Mouse (Mus musculus): Measurements from ENCODE around the gene Mdga1. TPM values are rescaled to one million over a fixed set of nuclear protein-coding genes. Genes with fewer than 3 reads are reported as not detected.
A peak's percentile ranks its signal among the peaks of the same experiment; 100 is the strongest.

Gene Mdga1
- polyA plus RNA-seq, 1 experiment from 2014 or later = 2.3 TPM

DNA sequence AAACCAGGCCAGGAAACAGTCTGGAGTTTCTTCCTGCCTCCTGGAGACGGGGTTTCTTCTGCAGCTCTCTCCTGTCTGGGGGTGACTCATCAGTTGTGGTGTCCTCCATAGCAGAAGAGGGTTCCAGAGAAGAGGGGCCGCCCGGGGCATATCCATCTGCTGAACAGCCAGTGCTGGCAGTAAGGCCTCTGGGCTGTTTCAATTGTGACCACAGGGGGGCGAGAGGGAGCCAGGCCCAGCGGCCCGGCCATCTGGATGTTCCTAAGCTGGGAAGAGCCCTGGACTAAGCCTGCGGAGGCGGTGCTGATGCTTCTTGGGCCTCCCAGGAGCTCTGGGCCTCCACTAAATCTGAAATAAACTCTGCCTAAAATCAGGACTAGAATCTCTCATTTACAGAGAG, 5.8 kb upstream of the Mdga1 start:
- peaks cover 29% of the 10 kb centered on the region for H3K27me3 ChIP-seq (ENCODE audit: poor library complexity, severe bottlenecking)
- no peak overlapping the region for H3K27ac ChIP-seq
- WGBS = 11% methylated on average over 8 of the region's 8 CpGs
- no peaks in the 10 kb centered on the region for H3K36me3 ChIP-seq (replicated peaks)
- H3K4me3 ChIP-seq = no peak overlapping the region
- peaks cover 26% of the 10 kb centered on the region for H3K4me1 ChIP-seq
- peak; percentile 85 for DNase-seq (ENCODE audit: extremely low spot score, low spot score)
- H3K9me3 ChIP-seq = no peaks in the 10 kb centered on the region

DNA sequence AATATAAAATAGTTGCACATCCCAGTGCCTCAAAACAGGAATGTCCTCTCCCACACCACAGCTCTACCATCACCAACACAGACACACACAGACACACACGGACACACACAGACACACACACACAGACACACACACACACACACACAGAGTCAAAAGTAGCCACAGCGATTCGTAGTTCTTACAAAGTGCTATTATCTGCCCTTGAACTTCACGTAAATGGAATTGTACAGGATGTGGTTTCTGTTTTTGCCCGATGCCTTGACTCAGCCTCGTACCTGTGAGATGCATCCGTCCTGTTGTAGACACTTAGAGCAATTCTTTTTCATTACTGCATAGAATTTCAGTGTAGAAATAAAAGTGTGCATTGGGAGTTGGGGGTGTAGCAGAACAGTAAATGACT, 3.3 kb upstream of the Mdga1 start:
- DNase-seq (ENCODE audit: extremely low spot score, low spot score) = no peak
- Histone ChIP-seq H3K4me1 (peaks cover 31% of the 10 kb centered on the region), H3K27me3 (ENCODE audit: poor library complexity, severe bottlenecking) (peaks cover 50% of the 10 kb centered on the region)

DNA sequence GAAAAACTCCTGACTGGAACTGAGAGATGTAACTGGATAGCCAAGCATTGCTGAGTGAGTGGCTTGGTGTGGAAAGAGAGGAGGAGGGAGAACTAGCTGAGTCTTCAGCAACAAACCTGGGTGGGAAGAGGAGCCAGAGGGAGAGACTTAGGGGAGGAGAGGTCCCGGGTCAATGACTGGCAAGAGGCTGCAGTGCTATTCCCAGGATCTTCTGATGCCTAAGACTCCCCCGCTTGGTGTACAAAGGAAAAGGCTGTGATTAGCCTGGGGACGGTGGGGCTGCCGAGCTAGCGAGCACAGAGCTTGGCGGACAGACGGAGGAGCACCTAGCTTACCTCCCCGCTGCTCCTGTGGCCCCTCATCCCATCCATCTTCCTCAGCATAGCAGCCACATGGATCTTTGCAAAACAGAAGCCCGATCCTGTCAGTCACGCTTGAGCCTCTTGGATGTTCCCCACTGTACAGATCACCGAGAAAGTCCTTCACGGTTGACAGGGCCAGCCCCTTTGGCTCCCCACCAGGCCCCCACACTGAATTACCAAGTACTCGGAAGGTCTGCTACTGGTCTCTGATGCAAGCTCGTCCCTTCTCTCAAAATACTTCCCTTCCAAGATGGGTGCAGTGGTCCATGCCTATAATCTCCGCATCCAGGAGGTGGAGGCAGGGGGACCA, 2.0 kb upstream of the Mdga1 start:
- H3K9me3 ChIP-seq = no peaks in the 10 kb centered on the region
- peaks cover 31% of the 10 kb centered on the region for H3K4me1 ChIP-seq
- WGBS = 34% methylated on average over 15 of the region's 15 CpGs
- no peaks in the 10 kb centered on the region for H3K36me3 ChIP-seq (replicated peaks)
- H3K4me3 ChIP-seq = no peak overlapping the region
- H3K27ac ChIP-seq = no peak overlapping the region
- peaks cover 57% of the 10 kb centered on the region for H3K27me3 ChIP-seq (ENCODE audit: poor library complexity, severe bottlenecking)
- no peak for DNase-seq (ENCODE audit: extremely low spot score, low spot score)

More for the DNA sequence above, 3.3 kb upstream of the Mdga1 start:
- no peaks in the 10 kb centered on the region for H3K9me3 ChIP-seq
- H3K27ac ChIP-seq = no peak overlapping the region
- 91% methylated on average over 7 of the region's 7 CpGs for WGBS
- H3K4me3 ChIP-seq = no peak overlapping the region
- no peaks in the 10 kb centered on the region for H3K36me3 ChIP-seq (replicated peaks)

DNA sequence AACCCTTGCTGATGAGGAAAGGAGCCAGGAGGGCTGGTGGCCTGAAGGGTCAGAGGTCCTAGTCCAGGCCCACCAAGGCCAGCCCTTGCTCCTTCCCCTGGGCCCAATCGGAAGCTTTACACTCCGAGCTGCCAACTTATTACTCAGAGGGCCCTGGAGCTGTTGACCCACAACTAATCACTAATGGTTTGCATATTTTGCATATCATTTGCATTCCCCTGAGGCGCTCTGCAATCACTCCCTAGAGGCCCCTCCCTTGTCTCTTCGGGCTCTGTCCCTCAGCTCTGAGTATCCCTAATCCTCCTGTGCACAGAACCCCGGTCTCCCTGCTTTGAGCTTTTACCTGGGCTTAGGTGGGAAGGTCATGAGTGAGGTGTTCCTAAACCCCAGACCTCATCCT, 4.4 kb downstream of the Mdga1 start:
- Histone ChIP-seq H3K27me3 (ENCODE audit: poor library complexity, severe bottlenecking) (peaks cover 75% of the 10 kb centered on the region), H3K36me3 (replicated peaks) (no peaks in the 10 kb centered on the region), H3K27ac (no peak overlapping the region), H3K9me3 (no peaks in the 10 kb centered on the region), H3K4me3 (no peak overlapping the region), H3K4me1 (peaks cover 43% of the 10 kb centered on the region)
- WGBS = 5% methylated on average over 5 of the region's 5 CpGs
- no peak for DNase-seq (ENCODE audit: extremely low spot score, low spot score)

DNA sequence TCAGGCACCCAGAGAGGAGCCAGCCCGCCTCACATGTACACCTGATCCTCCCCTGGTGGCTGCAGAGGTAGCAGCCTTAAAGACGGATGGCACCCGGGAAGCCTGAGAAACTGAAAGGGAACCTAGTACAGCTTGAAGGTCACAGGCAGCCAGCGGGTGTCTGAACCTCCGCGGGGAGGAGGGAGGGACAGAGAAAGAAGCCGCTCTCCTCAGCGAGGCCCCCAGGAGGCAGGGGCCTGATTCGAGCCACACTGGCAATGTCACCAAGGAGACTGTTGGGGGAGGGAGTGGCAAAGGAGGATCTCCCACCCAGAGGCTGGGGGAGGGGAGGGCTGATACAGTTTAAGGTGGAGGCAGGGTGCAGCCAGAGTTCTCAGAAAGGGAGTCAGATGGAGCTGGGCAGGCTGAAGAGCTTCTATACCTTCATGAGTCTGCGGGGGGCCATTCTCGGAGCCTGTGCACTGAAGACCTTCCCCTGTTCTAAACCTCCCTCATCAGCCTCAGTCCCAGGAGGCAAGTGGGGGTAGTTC, 6.1 kb downstream of the Mdga1 start:
- no peak for DNase-seq (ENCODE audit: extremely low spot score, low spot score)
- Histone ChIP-seq H3K27ac (peak overlapping the region; percentile 64), H3K36me3 (replicated peaks) (no peaks in the 10 kb centered on the region), H3K27me3 (ENCODE audit: poor library complexity, severe bottlenecking) (peaks cover 63% of the 10 kb centered on the region), H3K4me3 (peak overlapping the region; percentile 31), H3K9me3 (peaks cover 9% of the 10 kb centered on the region), H3K4me1 (peaks cover 43% of the 10 kb centered on the region)
- WGBS = 4% methylated on average over 11 of the region's 11 CpGs

DNA sequence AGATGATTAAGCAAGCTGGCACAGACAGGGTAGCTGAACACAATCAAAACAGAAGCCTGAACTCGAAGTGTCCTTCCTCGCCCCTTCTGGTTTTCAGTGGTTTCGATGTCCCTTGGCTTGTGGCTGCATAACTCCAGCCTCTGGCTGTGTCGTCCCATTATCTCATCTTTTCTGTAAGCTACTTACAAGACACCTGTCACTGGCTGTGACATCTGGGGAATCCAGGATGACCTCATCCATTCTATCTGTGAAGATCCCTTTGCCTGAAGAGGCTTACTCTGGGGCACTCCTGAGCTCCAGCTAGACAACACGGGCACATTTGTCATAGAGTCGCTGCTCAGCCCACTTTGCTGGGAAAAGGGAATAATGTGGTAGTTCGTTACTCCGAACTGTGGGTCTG, 14.0 kb downstream of the Mdga1 start:
- Histone ChIP-seq H3K27ac (no peak overlapping the region), H3K4me3 (no peak overlapping the region), H3K4me1 (peaks cover 11% of the 10 kb centered on the region), H3K36me3 (replicated peaks) (no peaks in the 10 kb centered on the region), H3K9me3 (peaks cover 9% of the 10 kb centered on the region), H3K27me3 (ENCODE audit: poor library complexity, severe bottlenecking) (no peaks in the 10 kb centered on the region)
- no peak for DNase-seq (ENCODE audit: extremely low spot score, low spot score)
- WGBS = 79% methylated on average over 8 of the region's 8 CpGs

DNA sequence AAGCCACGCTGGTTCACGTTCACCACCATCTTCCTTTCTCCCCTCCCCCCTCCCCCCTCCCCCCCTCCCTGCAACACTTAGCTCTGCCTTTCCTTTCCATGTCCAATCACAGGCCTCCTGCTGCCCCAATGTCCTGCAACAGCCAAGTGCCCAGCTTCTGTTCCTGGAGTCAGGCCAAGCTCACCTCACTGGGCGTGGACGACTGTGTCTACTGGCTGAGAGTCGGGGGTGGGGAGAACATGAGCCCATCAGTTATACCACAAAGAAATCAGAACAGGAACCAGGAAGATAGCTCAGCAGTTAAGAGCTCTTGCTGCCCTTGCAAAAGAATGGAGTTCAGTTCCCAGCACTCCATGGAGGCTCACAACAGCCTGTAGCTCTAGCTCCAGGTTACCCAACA, 15.6 kb downstream of the Mdga1 start:
- no peak for DNase-seq (ENCODE audit: extremely low spot score, low spot score)
- Histone ChIP-seq H3K27me3 (ENCODE audit: poor library complexity, severe bottlenecking) (no peaks in the 10 kb centered on the region), H3K36me3 (replicated peaks) (no peaks in the 10 kb centered on the region), H3K4me3 (no peak overlapping the region), H3K27ac (no peak overlapping the region), H3K9me3 (peaks cover 3% of the 10 kb centered on the region), H3K4me1 (peaks cover 17% of the 10 kb centered on the region)
- WGBS = 84% methylated on average over 5 of the region's 5 CpGs

DNA sequence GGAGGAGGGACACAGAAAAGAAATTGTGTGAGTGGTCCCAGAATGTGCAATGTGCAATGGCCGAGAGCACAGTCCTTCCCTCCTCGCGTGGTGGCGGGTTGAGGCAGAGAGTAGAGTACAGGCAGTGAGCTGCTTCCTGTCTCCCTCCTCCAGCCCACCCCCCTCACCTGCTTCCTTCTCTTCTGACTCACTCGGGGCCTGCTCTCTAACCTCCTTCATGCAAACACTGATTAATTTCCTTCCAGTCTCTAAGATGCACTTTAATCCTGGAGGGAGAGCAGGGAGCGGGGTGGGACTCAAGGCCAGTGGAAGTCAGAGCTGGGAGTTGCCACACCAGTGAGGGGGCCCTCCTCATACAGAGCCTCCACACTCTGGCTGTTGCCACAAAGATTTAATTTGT, 18.8 kb downstream of the Mdga1 start:
- 64% methylated on average over 6 of the region's 6 CpGs for WGBS
- Histone ChIP-seq H3K9me3 (no peaks in the 10 kb centered on the region), H3K36me3 (replicated peaks) (no peaks in the 10 kb centered on the region), H3K27me3 (ENCODE audit: poor library complexity, severe bottlenecking) (no peaks in the 10 kb centered on the region), H3K4me1 (peaks cover 24% of the 10 kb centered on the region), H3K4me3 (no peak overlapping the region), H3K27ac (no peak overlapping the region)
- DNase-seq (ENCODE audit: extremely low spot score, low spot score) = no peak

DNA sequence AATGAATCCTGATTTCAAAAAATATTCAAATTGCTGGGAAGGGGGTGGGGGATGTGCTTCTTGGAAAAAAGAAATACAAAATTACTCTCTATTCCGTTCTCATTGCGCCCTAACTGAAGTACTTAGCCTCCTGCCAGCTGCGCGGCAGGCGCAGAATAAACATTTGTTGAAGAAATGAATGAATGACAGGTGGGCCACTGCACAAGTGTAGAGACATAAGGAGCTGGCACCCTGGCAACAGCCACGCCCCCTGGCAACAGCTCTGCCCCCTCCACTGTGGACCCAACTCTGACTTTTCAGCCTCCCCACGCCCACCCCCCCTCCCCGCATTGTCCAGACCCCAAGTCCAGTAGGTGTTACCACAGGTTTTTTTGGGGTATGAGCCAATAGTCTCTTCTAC, 19.3 kb downstream of the Mdga1 start:
- WGBS = 85% methylated on average over 8 of the region's 8 CpGs

DNA sequence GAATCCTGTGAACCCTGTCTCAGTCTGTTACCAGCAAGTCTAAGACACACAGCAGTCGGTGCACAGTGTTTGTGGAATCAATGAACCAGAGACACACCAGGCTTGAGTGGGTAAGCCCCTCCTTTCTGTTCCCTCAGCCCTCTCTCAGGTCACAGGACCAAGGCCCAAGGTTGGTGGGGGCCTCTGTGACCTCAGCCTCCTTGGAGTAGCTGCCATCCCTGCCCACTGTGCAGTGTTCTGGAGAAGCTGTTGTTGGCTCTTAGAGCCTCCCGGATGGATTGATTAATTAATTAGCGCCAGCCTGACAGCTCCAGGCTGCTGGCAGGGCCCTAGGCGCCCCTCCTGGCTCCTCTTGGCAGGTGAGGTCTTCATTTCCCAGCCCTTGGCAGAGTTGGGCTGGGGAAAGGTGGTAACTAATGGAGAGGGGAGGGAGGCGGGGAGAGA, 22.6 kb downstream of the Mdga1 start:
- Histone ChIP-seq H3K27ac (no peak overlapping the region), H3K4me1 (peaks cover 20% of the 10 kb centered on the region), H3K9me3 (no peaks in the 10 kb centered on the region), H3K4me3 (no peak overlapping the region), H3K36me3 (replicated peaks) (no peaks in the 10 kb centered on the region), H3K27me3 (ENCODE audit: poor library complexity, severe bottlenecking) (no peaks in the 10 kb centered on the region)
- DNase-seq (ENCODE audit: extremely low spot score, low spot score) = no peak
- 59% methylated on average over 5 of the region's 5 CpGs for WGBS

More for the DNA sequence above, 19.3 kb downstream of the Mdga1 start:
- Histone ChIP-seq H3K27me3 (ENCODE audit: poor library complexity, severe bottlenecking) (no peaks in the 10 kb centered on the region), H3K4me1 (peaks cover 20% of the 10 kb centered on the region), H3K27ac (no peak overlapping the region), H3K36me3 (replicated peaks) (no peaks in the 10 kb centered on the region), H3K4me3 (no peak overlapping the region), H3K9me3 (no peaks in the 10 kb centered on the region)
- no peak for DNase-seq (ENCODE audit: extremely low spot score, low spot score)

DNA sequence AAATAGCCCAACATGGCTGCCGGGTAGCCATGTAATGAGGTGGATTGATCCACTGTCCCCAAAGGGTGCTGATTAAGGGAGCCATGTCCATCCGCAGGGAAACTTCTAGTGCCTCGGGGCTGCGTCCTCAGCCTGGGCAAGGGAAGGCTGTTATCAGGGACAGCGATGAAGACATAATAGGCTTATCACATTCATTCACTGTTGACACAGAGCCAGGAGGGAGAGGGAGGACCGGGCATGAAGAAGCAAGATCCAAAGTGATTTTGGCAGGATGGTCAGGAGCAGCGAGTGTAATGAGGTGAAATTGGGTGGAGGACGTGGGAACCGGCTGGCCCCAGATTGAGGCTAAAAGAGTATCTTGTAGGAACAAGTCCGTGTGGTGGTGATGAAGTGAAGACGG, 25.5 kb downstream of the Mdga1 start:
- 86% methylated on average over 11 of the region's 11 CpGs for WGBS
- H3K9me3 ChIP-seq = no peaks in the 10 kb centered on the region
- peaks cover 9% of the 10 kb centered on the region for H3K4me1 ChIP-seq
- H3K27ac ChIP-seq = no peak overlapping the region
- H3K27me3 ChIP-seq (ENCODE audit: poor library complexity, severe bottlenecking) = no peaks in the 10 kb centered on the region
- no peak for DNase-seq (ENCODE audit: extremely low spot score, low spot score)
- H3K36me3 ChIP-seq (replicated peaks) = no peaks in the 10 kb centered on the region
- H3K4me3 ChIP-seq = no peak overlapping the region

DNA sequence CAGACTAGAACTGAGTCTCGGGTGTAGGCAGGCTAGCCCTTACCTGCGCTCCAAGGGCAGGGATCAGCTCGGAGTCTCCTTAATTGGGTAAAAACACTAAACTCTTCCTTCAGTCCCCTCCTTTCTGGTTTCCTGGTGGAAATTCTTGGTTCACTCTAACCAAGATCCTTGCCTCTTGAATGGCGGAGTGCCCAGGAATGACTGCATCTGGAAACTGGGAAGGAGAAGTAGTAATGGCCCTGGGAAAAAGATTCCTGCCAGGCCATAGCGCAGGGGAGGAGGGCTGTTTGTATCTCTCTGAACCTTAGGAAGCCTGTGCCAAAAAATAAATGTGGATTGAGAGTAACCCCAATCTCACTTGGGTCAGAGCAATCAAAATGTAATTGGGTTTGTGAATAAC, 30.9 kb downstream of the Mdga1 start:
- H3K36me3 ChIP-seq (replicated peaks) = no peaks in the 10 kb centered on the region
- no peaks in the 10 kb centered on the region for H3K9me3 ChIP-seq
- H3K4me3 ChIP-seq = no peak overlapping the region
- H3K27me3 ChIP-seq (ENCODE audit: poor library complexity, severe bottlenecking) = no peaks in the 10 kb centered on the region
- H3K4me1 ChIP-seq = no peaks in the 10 kb centered on the region
- WGBS = 92% methylated on average over 5 of the region's 5 CpGs
- no peak for DNase-seq (ENCODE audit: extremely low spot score, low spot score)
- no peak overlapping the region for H3K27ac ChIP-seq

DNA sequence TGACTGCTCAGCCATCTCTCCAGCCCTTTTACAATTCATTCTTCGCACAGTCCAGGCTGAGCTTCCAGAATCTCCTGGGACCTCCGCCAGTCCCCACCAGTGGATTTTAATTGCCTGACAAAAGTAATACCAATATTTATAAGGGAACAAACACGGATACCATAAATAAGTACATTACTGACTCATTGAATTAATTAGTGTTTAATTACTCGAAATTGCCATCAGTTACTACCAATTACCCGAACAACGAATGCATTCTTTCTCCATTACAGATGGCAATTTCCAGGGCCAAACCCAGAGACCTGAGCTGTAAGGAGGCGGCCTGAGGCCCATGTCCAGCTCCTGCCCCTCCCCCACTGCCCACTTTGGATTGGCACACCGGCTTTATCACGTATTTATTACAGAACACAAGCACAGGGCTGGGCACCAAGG, 32.5 kb downstream of the Mdga1 start:
- Histone ChIP-seq H3K27me3 (ENCODE audit: poor library complexity, severe bottlenecking) (no peaks in the 10 kb centered on the region), H3K9me3 (no peaks in the 10 kb centered on the region), H3K4me3 (no peak overlapping the region), H3K27ac (no peak overlapping the region), H3K36me3 (replicated peaks) (no peaks in the 10 kb centered on the region), H3K4me1 (0 out of 2 replicates have a peak, but pooled peaks cover 4% of the 10 kb centered on the region)
- DNase-seq (ENCODE audit: extremely low spot score, low spot score) = no peak
- WGBS = 87% methylated on average over 9 of the region's 9 CpGs
